Mouse (Mus musculus) hindbrain, embryonic 16.5 days (tissue): ENCODE data around the gene Elmsan1. TPM values are rescaled to one million over a fixed set of nuclear protein-coding genes. Genes with fewer than 3 reads are reported as not detected.

Source experiments
- ATAC-seq: fragments of 200-750 bp; cut with Nextera tagmentation; 2 replicates; pipeline ENCODE4 v1.8.0; 2017; ENCODE audit warnings: moderate TSS enrichment, moderate library complexity
- H3K27ac ChIP-seq: fragments of 300-500 bp; sonication (generic); 2 replicates; pipeline ENCODE4 v1.5.1; 2014; ENCODE audit warnings: low read depth, mild to moderate bottlenecking, control low read depth, low read length, moderate library complexity
- H3K27me3 ChIP-seq: fragments of 300-500 bp; sonication (generic); replicated peaks from 2 replicates; pipeline ENCODE4 v1.6.1; 2014; ENCODE audit warnings: low read length; ENCODE audit not compliant: control insufficient read depth, insufficient read depth
- H3K36me3 ChIP-seq: fragments of 300-500 bp; sonication (generic); 2 replicates; pipeline ENCODE4 v1.6.1; 2014; ENCODE audit warnings: mild to moderate bottlenecking, low read length, moderate library complexity, mixed read lengths; ENCODE audit not compliant: control insufficient read depth, insufficient read depth
- H3K4me1 ChIP-seq: fragments of 300-500 bp; sonication (generic); 2 replicates; pipeline ENCODE4 v1.6.1; 2014; ENCODE audit warnings: low read depth, low read length; ENCODE audit not compliant: control insufficient read depth, insufficient read depth
- H3K4me2 ChIP-seq: fragments of 300-500 bp; sonication (generic); 2 replicates; pipeline ENCODE4 v1.6.1; 2014; ENCODE audit warnings: mild to moderate bottlenecking, low read length, control low read depth, moderate library complexity
- H3K4me3 ChIP-seq: fragments of 300-500 bp; sonication (generic); 2 replicates; pipeline ENCODE4 v1.5.1; 2014; ENCODE audit warnings: mild to moderate bottlenecking, low read length, control low read depth, moderate library complexity
- H3K9ac ChIP-seq: fragments of 300-500 bp; sonication (generic); 2 replicates; pipeline ENCODE4 v1.6.1; 2014; ENCODE audit warnings: low read depth, mild to moderate bottlenecking, control low read depth, low read length, moderate library complexity
- H3K9me3 ChIP-seq: fragments of 300-500 bp; sonication (generic); 2 replicates; pipeline ENCODE4 v1.6.1; 2014; ENCODE audit warnings: mild to moderate bottlenecking, low read length, moderate library complexity; ENCODE audit not compliant: control insufficient read depth
- WGBS: fragments of 180-500 bp; shearing (Covaris S2); extraction: QIAGEN DNeasy Blood & Tissue Kit; methylation state at CpG from one replicate; pipeline ENCODE4 v1.1.7; 2014; 5-methylcytosine and 5-hydroxymethylcytosine counted together
- polyA plus RNA-seq: library from polyadenylated mRNA; unstranded; fragments of >200 nt; fragmentation: Nextera tagmentation; extraction: Ambion mirVana; gene quantifications from 2 replicates; pipeline ENCODE4 v1.2.1, GENCODE M21; 2015

Gene Elmsan1
- polyA plus RNA-seq, 1 experiment from 2014 or later = 3.1 TPM

GRCm38 (mm10) chr12:84132265-84132664 lies 86.4 kb downstream of the Elmsan1 start:
- Histone ChIP-seq H3K4me3 (no peak overlapping the region), H3K9ac (no peak overlapping the region), H3K27me3 (no peaks in the 10 kb centered on the region), H3K27ac (no peak overlapping the region), H3K4me1 (no peaks in the 10 kb centered on the region), H3K36me3 (peaks cover 18% of the 10 kb centered on the region), H3K4me2 (no peak overlapping the region), H3K9me3 (no peaks in the 10 kb centered on the region)
- ATAC-seq = no peak
- 58% methylated on average over 3 of the region's 3 CpGs for WGBS

- Histone ChIP-seq H3K9ac (no peak overlapping the region), H3K4me1 (no peaks in the 10 kb centered on the region), H3K9me3 (no peaks in the 10 kb centered on the region), H3K4me2 (no peak overlapping the region), H3K36me3 (peaks cover 14% of the 10 kb centered on the region), H3K27ac (no peak overlapping the region), H3K27me3 (no peaks in the 10 kb centered on the region), H3K4me3 (no peak overlapping the region)
- no peak for ATAC-seq
- 95% methylated on average over 8 of the region's 8 CpGs for WGBS
Observed at GRCm38 (mm10) chr12:84129931-84130330, 88.8 kb downstream of the Elmsan1 start.

- H3K4me3 ChIP-seq = no peak overlapping the region
- peaks cover 16% of the 10 kb centered on the region for H3K36me3 ChIP-seq
- H3K4me1 ChIP-seq = no peaks in the 10 kb centered on the region
- no peaks in the 10 kb centered on the region for H3K27me3 ChIP-seq
- H3K27ac ChIP-seq = no peak overlapping the region
- no peak for ATAC-seq
- 84% methylated on average over 6 of the region's 6 CpGs for WGBS
- H3K9me3 ChIP-seq = no peaks in the 10 kb centered on the region
- no peak overlapping the region for H3K4me2 ChIP-seq
- H3K9ac ChIP-seq = no peak overlapping the region
Observed at GRCm38 (mm10) chr12:84128576-84128975, 90.1 kb downstream of the Elmsan1 start.

- Histone ChIP-seq H3K9ac (no peak overlapping the region), H3K36me3 (peaks cover 10% of the 10 kb centered on the region), H3K9me3 (no peaks in the 10 kb centered on the region), H3K27me3 (no peaks in the 10 kb centered on the region), H3K4me2 (no peak overlapping the region), H3K27ac (no peak overlapping the region), H3K4me1 (no peaks in the 10 kb centered on the region), H3K4me3 (no peak overlapping the region)
- ATAC-seq = no peak
- 81% methylated on average over 2 of the region's 2 CpGs for WGBS
Observed at GRCm38 (mm10) chr12:84126899-84127298, 91.8 kb downstream of the Elmsan1 start.

GRCm38 (mm10) chr12:84125892-84126291 lies 92.8 kb downstream of the Elmsan1 start:
- Histone ChIP-seq H3K9me3 (no peaks in the 10 kb centered on the region), H3K9ac (no peak overlapping the region), H3K4me3 (no peak overlapping the region), H3K27me3 (no peaks in the 10 kb centered on the region), H3K4me2 (no peak overlapping the region), H3K27ac (no peak overlapping the region), H3K4me1 (no peaks in the 10 kb centered on the region), H3K36me3 (peaks cover 5% of the 10 kb centered on the region)
- WGBS = 83% methylated on average over 12 of the region's 12 CpGs
- ATAC-seq = no peak

GRCm38 (mm10) chr12:84119584-84119983 lies 99.1 kb downstream of the Elmsan1 start:
- no peaks in the 10 kb centered on the region for H3K27me3 ChIP-seq

GRCm38 (mm10) chr12:84114153-84114994 lies 104.3 kb downstream of the Elmsan1 start, which contains the start of gene Dnal1:
TSS of gene Dnal1 (plus strand) at chr12:84114366.
- peak within 1 kb of the TSS; percentile 13; the same call in 1 of the 2 replicates for H3K27ac ChIP-seq
- H3K4me2 ChIP-seq = peak within 1 kb of the TSS; percentile 78
- WGBS = 2% methylated on average over 29 of the region's 35 CpGs
- H3K9ac ChIP-seq = peak within 1 kb of the TSS; percentile 70
- no peaks in the 10 kb centered on the region for H3K36me3 ChIP-seq
- ATAC-seq = peak; percentile 99
- no peaks in the 10 kb centered on the region for H3K27me3 ChIP-seq
- H3K4me3 ChIP-seq = peak within 1 kb of the TSS; percentile 59
- H3K9me3 ChIP-seq = no peaks in the 10 kb centered on the region
- H3K4me1 ChIP-seq = peaks cover 7% of the 10 kb centered on the region

More at GRCm38 (mm10) chr12:84119584-84119983, 99.1 kb downstream of the Elmsan1 start:
- 96% methylated on average over 5 of the region's 5 CpGs for WGBS
- no peaks in the 10 kb centered on the region; the same call in 1 of the 2 replicates for H3K36me3 ChIP-seq
- H3K4me1 ChIP-seq = peaks cover 7% of the 10 kb centered on the region
- no peaks in the 10 kb centered on the region for H3K9me3 ChIP-seq
- H3K4me2 ChIP-seq = no peak overlapping the region
- no peak for ATAC-seq
- H3K9ac ChIP-seq = no peak overlapping the region
- no peak overlapping the region for H3K27ac ChIP-seq
- H3K4me3 ChIP-seq = no peak overlapping the region

GRCm38 (mm10) chr12:84113676-84114075 lies 105.0 kb downstream of the Elmsan1 start:
- Histone ChIP-seq H3K4me2 (peak overlapping the region; percentile 78), H3K4me1 (peaks cover 7% of the 10 kb centered on the region), H3K27me3 (no peaks in the 10 kb centered on the region), H3K9me3 (no peaks in the 10 kb centered on the region), H3K27ac (no peak overlapping the region), H3K4me3 (peak overlapping the region; percentile 59), H3K9ac (no peak overlapping the region), H3K36me3 (no peaks in the 10 kb centered on the region)
- WGBS = 51% methylated on average over 6 of the region's 6 CpGs
- ATAC-seq = no peak

GRCm38 (mm10) chr12:84110814-84111213 lies 107.9 kb downstream of the Elmsan1 start:
- H3K36me3 ChIP-seq = no peaks in the 10 kb centered on the region
- H3K4me2 ChIP-seq = no peak overlapping the region
- no peaks in the 10 kb centered on the region for H3K27me3 ChIP-seq
- WGBS = 96% methylated on average over 4 of the region's 4 CpGs
- no peak overlapping the region for H3K27ac ChIP-seq
- H3K9ac ChIP-seq = no peak overlapping the region
- ATAC-seq = no peak
- no peaks in the 10 kb centered on the region for H3K9me3 ChIP-seq
- H3K4me3 ChIP-seq = no peak overlapping the region
- peaks cover 7% of the 10 kb centered on the region for H3K4me1 ChIP-seq
